Mouse (Mus musculus) monocyte, adult 2 months (primary cell): ENCODE measurements at regions not wholly inside any gene's neighbourhood (a gene's known extent, or its start where the extent isn't known, plus 50 kb on each side); places are given as distances from the start of the nearest gene placed in this dataset.
"Not testable (repeated sequence)": the region's sequence is repeated elsewhere in the genome, so short reads cannot be mapped to it uniquely, and the experiment has no call there.

Source experiments
- DNase-seq, 2 experiments: peaks; one replicate each; pipeline ENCODE4 v3.0.0; 2022; ENCODE audit warnings: low spot score in 2 of 2, low read depth in 1 of 2

DNA sequence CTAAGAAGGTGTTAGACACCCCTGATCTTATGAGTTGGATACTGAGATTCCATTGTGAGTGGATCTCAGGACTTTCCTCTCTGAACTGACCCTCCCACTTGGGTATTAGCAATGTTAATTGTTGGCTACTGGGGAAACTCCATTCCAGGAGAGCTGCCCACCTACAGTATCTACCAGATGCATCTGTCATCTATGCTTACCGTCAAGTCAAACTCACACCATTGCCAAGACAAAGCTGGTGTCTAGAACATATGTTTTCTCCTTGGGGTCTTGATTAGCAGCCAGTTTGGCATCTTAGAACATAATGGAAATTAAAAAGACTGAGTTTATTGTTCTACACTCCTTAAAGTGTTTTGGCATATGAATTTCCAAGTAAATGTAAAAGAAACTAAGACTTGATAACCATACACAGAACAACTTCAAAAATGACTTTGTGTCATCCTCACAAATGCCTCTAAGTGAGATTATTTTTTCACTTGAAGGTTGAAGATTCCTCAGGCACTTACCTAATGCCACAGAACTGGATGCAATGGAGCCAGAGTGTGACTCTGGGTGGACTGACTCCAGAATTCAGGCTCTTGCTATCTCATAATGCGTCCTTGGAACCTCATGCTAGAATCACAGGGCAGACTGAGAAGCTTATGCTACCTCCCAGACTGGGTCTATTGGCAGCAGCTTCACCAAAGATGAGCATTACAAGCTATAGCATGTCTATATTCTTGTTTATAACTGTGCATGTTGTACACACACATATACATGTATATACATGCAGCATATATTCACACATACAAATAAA lies 107.5 kb upstream of the Rnf152 start:
- no peak for DNase-seq

DNA sequence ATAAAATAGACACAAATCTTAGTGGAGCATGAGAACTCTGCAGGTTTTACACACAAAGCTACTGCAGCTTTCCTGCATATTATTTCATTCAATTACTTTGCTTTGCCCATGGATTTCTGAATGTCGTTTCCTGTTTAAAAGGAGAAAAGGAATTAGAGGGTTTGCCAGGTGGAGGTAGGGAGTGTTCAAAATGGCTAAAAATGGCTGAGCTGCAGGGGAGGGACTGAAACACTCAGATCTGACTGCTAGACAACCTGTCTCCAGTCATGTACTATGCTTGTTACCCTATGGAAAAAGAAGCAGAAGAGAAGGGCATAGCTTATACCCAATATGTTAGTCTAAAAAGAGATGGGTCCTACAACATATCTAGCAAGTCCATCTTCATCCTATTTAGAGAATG lies 106.2 kb upstream of the Rnf152 start:
- no peak for DNase-seq

DNA sequence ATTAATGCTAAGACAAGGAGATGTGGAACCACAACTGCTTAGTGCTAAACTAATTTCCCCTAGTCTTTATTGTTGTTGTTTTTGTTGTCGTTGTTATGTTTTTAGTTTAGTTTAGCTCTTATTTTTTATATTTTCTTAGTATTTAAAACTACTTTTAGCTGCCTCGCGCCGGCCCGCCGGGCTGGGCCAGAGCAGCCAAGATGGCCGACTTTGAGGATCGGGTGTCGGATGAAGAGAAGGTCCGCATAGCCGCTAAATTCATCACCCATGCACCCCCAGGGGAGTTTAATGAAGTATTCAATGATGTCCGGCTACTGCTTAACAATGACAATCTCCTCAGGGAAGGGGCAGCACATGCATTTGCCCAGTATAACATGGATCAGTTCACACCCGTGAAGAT lies 99.3 kb upstream of the Rnf152 start:
- DNase-seq = not testable (repeated sequence)

DNA sequence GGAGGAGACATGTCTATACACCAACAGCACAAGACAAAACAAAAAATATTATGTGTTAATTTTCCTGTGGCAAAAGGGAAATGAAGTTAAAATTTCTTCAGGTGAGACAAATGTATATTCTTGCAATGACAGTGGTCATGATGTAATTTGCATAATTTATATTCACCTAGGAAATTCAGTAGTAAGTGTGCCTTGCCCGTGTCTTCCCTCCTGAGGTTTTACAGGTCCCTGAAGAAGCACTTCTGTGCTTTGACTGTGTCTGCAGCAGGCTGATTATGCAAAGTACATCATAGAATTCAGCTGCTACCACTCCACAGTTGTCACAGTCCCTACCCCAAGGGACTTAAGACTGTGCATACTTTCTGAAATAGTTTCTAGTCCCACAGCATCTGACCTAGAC lies 98.2 kb upstream of the Rnf152 start:
- no peak for DNase-seq

DNA sequence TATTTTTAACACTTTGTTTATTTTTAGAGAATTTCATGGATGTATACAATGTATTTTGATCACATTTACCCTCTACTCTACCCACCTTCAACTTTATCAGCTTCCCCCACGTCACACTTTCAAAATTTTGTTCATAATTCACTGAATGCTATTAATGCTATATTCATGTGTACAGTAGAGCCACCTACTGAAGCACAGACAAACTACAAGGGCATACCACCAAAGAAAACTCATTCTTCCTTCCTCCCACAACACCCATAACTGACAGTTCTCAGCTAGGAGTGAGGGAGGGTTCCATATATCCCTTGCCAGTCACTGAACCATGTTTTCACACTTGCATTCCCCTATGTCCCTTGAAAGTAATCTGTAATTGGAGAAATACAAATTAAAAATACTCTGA lies 89.7 kb upstream of the Rnf152 start:
- DNase-seq = no peak

DNA sequence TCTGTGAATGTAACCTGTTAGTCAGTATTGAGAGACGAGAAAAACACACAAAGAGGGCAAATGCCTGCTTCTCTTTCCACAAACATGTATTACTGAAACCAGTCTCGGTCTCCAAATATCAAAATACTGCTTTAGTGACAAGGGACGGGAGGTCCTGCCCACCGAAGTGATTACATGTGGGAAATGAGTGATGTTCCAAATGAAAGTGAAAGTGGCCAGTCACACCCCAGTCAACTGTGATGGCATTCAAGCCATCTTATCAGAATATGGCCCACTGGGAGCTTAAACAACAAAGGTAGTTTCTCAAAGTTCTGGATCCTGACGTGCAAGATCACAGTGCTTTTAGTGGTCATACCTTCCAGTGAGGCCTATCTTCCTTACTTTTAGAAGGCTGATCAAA lies 87.0 kb upstream of the Rnf152 start:
- no peak for DNase-seq

DNA sequence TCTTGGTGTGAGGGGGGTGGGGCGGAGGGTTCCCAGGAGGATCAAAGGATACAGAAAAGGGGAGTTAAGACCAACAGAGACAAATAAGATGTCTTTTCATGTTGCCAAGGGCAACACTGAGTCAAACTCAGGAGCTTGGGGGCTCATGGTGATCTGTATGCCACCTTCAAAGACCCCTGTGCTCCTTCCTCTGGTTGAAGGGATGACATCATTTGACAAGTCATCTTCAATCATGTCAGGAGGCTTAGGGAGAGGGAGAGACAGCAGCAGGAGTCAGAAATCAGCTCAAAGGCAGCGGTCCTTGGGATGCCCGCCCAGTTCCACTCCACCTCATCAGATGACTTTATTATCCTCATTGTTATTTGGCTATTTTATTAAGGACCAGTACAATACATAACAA lies 83.8 kb upstream of the Rnf152 start:
- DNase-seq = no peak

DNA sequence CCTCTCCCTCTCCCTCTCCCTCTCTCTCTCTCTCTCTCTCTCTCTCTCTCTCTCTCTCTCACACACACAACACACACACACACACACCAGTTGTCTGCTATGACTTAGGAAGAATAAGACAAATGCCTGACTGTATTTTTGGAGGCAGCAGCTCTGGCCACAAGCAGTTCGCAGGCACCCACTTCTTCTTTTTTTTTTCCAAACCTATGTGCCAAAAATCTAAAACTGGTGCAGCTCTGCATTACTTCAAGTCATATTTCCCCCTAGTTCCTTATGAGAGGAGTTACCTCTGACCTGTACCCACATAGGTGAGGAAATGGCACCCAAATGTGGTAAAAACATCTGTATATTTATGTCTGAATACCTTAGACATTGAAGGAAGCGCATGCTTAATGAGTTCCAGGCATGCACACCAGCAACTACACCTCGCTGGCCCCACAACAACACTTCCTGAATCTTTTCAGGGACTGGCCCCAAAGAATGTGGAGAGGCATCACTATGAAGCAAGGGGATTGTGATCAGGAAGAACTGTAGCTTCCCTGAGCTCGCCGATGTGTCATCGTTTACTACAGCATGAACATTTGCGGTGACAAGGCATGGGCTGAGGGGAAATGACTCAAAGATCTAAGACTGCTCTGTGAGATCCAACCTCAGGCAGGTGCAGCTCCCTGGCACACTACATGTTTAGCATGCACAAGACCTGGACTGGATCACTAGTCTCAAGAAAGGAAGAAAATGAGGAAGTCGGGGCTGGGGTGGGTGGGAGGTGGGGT lies 78.3 kb upstream of the Rnf152 start:
- peak in 1 of 2 experiments; percentile 7 for DNase-seq

DNA sequence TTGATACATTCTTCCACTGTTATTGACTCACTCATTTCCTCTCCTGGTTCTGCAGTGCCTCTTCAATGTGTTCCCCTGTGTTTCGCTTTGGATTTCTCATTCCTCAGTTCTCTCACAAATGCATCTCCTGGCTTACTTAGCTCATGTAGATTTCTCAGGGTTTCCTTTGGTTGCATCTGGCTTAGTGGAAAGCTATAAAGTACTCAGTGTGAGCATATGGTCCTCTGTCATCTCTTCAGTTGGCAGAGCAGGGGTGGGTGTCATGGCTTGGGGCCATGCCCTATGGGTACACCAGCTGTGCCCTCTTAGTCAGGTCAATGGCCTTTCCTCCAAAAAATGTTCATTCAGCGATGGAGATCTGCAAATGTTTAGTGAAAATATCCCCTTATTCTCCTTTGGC lies 77.4 kb upstream of the Rnf152 start:
- no peak for DNase-seq

DNA sequence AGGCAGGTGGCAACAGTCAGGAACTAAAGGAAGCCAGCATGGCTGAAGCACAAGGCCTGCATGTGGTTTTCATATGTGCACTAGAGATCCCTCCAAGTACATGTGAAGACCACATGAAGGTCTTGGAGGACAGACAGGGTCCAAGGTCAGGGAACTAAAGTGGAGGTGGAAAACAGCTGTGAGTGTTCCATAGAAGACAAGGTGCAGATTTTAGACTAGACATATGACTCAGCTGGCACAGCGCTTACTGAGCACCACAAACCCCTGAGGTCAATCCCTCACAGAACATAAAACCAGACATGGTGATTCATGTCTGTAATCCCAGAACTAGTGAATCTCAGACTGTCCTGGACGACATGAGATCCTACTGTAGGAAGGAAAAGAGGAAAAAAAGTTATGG lies 75.3 kb upstream of the Rnf152 start:
- DNase-seq = no peak

DNA sequence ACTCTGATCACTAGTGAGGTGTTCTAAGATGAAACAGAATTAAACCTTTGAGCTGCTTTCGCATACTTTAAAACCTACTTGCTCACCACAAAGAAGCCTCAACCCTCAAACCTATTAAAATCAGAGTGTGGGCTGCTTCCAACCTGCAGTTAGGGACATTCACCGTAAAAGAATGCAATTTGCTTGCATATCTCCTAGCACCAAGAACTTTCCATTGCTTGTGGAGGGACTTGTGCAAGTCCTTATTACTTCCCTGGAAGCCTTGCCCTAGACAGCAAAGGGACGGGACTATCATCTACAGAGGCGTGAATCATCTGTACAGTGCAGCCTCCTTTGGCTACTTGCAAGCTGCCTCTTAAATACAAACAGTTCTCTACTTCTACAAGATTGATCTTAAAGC lies 74.2 kb upstream of the Rnf152 start:
- no peak for DNase-seq

DNA sequence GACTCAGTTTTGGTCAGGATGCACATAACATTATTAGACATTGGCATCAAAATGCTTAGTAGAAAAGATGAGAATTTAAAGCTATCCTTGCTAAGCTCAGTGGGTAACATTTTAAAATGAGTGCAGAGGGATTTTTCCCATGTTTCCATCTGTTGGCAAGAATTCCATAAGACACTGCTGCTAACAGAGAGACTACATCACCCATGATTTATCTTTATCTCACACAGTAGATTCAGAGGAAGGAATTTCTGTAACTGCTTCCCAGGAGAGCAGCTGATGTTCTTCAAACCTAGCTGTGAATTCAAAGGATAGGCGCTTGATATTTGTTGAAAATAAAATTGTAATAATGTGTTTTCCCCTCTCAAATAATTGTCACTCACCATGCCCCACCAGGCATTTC lies 71.7 kb upstream of the Rnf152 start:
- DNase-seq = no peak

DNA sequence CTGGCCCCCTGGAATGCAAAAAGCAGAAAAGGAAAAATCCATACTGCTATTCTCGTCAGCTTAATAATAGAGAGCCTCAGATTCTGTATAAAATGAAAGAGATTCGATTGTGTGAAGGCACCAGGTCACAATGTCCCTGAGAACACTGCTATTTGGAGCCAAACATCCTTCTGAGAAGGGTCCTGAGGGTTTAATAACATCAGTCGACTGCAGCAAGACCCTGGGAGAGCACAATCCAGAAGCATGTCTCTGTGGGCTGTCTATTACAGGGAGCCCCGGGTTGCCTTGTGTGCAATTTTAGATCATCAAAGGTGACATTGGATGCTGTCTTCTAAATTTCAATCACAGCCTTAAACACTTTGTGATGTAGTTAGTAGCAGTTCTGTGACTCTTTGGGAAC lies 69.6 kb upstream of the Rnf152 start:
- no peak for DNase-seq

DNA sequence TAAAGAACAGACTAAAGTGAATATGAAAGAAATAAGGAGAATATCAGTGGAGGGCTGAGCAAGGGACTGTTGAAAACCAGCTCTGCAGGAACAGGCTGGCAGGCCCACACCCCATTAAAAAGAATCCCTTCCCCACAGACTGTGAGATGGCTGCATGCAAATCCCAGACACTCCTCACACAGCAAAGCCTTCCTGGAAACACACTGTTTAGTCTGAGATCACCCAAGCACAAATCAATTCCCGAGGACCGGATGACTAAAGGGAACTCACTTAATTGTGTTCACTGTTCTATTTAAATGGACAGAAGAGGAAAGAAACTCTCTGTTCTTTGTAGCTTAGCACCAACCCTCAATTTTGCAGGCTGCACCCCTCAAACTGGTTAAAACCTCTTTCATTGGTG lies 66.9 kb upstream of the Rnf152 start:
- no peak for DNase-seq

DNA sequence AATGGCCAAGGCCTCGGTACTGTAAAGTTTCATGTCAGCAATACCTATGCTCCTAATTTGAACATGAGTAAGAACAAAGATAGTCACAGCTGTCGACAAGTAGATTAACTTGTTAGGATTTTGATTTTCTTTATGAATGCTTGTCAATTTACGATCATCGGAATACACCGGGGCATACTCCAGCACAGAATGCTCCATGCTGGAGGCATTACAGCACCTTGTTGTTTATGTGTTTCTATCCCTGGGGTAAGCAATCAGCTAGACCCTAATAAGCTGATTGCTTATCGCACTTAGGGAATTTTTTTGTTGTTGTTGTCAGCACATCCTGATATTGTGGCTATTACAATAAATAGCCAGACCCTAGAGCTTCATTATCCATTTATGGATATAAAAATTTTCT lies 66.4 kb upstream of the Rnf152 start:
- no peak for DNase-seq

DNA sequence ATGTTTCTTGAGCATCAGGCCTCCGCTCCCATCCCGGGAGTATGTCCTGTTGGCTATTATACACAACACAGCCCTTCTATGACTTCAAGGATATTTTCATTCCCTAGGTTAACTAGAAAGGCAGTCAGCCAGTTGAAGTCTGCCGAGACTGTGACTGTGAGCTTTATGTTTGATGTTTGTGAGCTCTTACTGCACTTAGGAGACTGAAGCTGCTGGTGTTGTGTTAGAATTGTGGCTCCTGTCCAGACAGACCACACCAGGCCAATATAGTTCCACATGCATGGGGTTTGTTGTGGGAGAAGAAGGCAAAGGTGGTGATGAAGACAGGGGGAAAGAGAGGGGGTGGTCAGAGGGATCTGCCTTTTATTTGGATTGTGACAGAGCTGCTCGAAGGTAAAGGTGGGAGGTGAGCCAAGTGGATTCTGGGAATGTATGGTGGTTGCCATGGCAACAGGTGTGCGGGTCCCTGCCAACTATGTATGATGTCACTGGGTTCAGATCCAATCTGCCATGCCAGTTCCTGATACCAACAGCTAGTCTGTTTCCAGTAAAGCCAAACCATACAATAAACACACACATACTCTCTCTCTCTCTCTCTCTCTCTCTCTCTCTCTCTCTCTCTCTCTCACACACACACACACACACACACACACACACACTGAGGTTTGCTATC lies 64.0 kb upstream of the Rnf152 start:
- DNase-seq = no peak
